Mouse (Mus musculus) limb, embryonic 14.5 days (tissue): Measurements from ENCODE around the gene Fmnl3. TPM values are rescaled to one million over a fixed set of nuclear protein-coding genes. Genes with fewer than 3 reads are reported as not detected.

Experiments
- ATAC-seq: fragments of 200-750 bp; cut with Nextera tagmentation; 2 replicates; pipeline ENCODE4 v1.8.0; 2017; ENCODE audit warnings: low read depth, moderate number of reproducible peaks, moderate TSS enrichment; ENCODE audit not compliant: low FRiP score
- DNase-seq: peaks from one replicate; pipeline ENCODE4 v3.0.0-alpha.2; 2015; ENCODE audit warnings: low spot score
- H3K27ac ChIP-seq: fragments of 300-500 bp; sonication (generic); replicated peaks from 2 replicates; pipeline ENCODE4 v1.5.1; 2014; ENCODE audit warnings: low read depth, mild to moderate bottlenecking, low read length, moderate library complexity, mixed read lengths
- H3K27me3 ChIP-seq: fragments of 300-500 bp; sonication (generic); 2 replicates; pipeline ENCODE4 v1.6.1; 2014; ENCODE audit warnings: low read length, mixed read lengths; ENCODE audit not compliant: control insufficient read depth, insufficient read depth
- H3K36me3 ChIP-seq: fragments of 300-500 bp; sonication (generic); 2 replicates; pipeline ENCODE4 v1.6.1; 2014; ENCODE audit warnings: mild to moderate bottlenecking, low read length, moderate library complexity, mixed read lengths; ENCODE audit not compliant: control insufficient read depth, insufficient read depth
- H3K4me1 ChIP-seq: fragments of 300-500 bp; sonication (generic); 2 replicates; pipeline ENCODE4 v1.6.1; 2014; ENCODE audit warnings: antibody characterized with exemption, low read length, mixed read lengths; ENCODE audit not compliant: control insufficient read depth, insufficient read depth
- H3K4me2 ChIP-seq: fragments of 300-500 bp; sonication (generic); replicated peaks from 2 replicates; pipeline ENCODE4 v1.6.1; 2014; ENCODE audit warnings: low read depth, mild to moderate bottlenecking, low read length, moderate library complexity; ENCODE audit not compliant: severe bottlenecking
- H3K4me3 ChIP-seq: fragments of 300-500 bp; sonication (generic); replicated peaks from 2 replicates; pipeline ENCODE4 v1.5.1; 2014; ENCODE audit warnings: low read length
- H3K9ac ChIP-seq: fragments of 300-500 bp; sonication (generic); 2 replicates; pipeline ENCODE4 v1.6.1; 2014; ENCODE audit warnings: mild to moderate bottlenecking, low read depth, low read length, moderate library complexity; ENCODE audit not compliant: severe bottlenecking
- H3K9me3 ChIP-seq: fragments of 300-500 bp; sonication (generic); 2 replicates; pipeline ENCODE4 v1.6.1; 2016; ENCODE audit warnings: low read length; ENCODE audit not compliant: control insufficient read depth
- POLR2A ChIP-seq: fragments of 200-500 bp; IDR thresholded peaks from 2 replicates; pipeline ENCODE4 v1.8.0; 2012; ENCODE audit warnings: inconsistent platforms, mild to moderate bottlenecking, moderate library complexity, borderline replicate concordance; ENCODE audit not compliant: insufficient read depth, insufficient read length; ENCODE audit errors: extremely low read depth
- WGBS: fragments of 180-500 bp; shearing (Covaris S2); extraction: QIAGEN DNeasy Blood & Tissue Kit; methylation state at CpG from one replicate; pipeline ENCODE4 v1.1.7; 2014; 5-methylcytosine and 5-hydroxymethylcytosine counted together
- polyA plus RNA-seq, 2 experiments: library from polyadenylated mRNA; depleted of rRNA in 1 of 2; stranded (reverse) in 1 of 2; unstranded in 1 of 2; fragments of >200 nt; fragmentation: Nextera tagmentation in 1 of 2; extraction: Ambion mirVana in 1 of 2; gene quantifications; 2 replicates each; pipeline versions ENCODE4 v1.2.1 to v1.2.3; 2012 to 2014

The Fmnl3 gene
- polyA plus RNA-seq, 2 experiments = 19.8 to 55.0 TPM

DNA sequence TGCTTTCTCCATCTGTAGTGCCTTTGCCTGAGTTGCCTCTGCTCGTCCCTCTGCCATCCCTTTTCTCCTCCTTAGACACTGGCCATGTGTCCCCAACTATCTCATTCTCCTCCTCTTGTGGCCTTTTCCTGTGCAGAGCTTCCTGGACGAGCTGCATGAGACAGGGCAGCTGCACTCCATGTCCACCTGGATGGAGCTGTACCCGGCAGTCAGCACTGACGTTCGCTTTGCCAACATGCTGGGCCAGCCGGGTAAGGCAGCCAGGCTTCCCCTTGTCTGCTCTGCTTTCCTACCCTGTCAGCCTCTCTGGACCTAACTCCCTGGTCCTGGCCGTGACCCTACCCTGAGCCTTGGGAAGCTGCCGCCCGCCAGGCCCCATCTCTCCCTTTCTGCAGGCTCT, 60.7 kb downstream of the Fmnl3 start:
- no peak for ATAC-seq
- Histone ChIP-seq H3K4me3 (no peak overlapping the region), H3K4me2 (no peak overlapping the region), H3K4me1 (no peaks in the 10 kb centered on the region), H3K9ac (no peak overlapping the region), H3K27me3 (no peaks in the 10 kb centered on the region), H3K27ac (no peak overlapping the region), H3K9me3 (no peaks in the 10 kb centered on the region), H3K36me3 (peaks cover 94% of the 10 kb centered on the region)
- no peak for DNase-seq
- WGBS = 91% methylated on average over 9 of the region's 9 CpGs
- TF ChIP-seq POLR2A = no peak

DNA sequence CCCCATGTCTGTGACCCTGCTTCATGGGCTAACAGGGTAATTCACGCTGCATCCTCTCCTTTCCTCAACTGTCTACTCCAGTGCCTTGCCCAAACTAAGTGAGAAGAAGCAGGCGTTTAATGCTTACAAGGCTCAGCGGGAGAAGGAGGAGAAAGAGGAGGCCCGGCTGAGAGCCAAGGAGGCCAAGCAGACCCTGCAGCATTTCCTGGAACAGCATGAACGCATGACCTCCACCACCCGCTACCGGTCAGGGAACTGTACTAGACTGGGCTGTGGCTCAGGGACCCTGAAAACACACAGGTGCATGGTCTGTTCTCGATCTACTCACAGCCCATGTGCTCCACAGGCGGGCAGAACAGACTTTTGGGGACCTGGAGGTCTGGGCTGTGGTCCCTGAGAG, 62.8 kb downstream of the Fmnl3 start:
- Histone ChIP-seq H3K4me1 (no peaks in the 10 kb centered on the region), H3K27ac (no peak overlapping the region), H3K9me3 (no peaks in the 10 kb centered on the region), H3K36me3 (peaks cover 87% of the 10 kb centered on the region), H3K4me2 (no peak overlapping the region), H3K4me3 (no peak overlapping the region), H3K27me3 (no peaks in the 10 kb centered on the region), H3K9ac (no peak overlapping the region)
- WGBS = 89% methylated on average over 9 of the region's 9 CpGs
- no peak for DNase-seq
- TF ChIP-seq POLR2A = no peak
- ATAC-seq = no peak

DNA sequence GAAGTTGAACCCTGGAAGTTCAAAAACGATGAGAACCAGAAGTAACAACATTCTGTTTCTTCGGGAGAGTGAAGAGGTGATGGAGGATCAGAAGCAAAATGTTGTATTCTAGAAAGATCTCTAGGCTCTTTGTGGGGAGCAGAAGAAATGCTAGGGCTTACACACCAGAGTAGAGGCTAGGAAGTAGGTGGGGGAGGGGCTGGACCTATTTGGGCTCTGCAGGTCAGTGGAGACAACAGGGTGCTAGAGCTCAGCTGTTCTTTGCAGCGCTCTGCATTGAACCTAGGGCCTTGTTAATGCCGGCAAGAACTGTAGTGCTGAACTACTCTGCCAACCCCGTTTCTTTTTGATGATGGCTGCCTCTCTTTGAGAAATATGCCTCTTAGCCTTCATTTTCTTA, 74.1 kb downstream of the Fmnl3 start:
- peak overlapping the region; percentile 78; the same call in 1 of the 2 replicates for H3K9ac ChIP-seq
- no peaks in the 10 kb centered on the region for H3K36me3 ChIP-seq
- H3K4me3 ChIP-seq = peak overlapping the region; percentile 71
- WGBS = 35% methylated on average over 5 of the region's 5 CpGs
- H3K9me3 ChIP-seq = no peaks in the 10 kb centered on the region
- DNase-seq (no peak), ATAC-seq (no peak)
- peak overlapping the region; percentile 72 for H3K4me2 ChIP-seq
- H3K27me3 ChIP-seq = no peaks in the 10 kb centered on the region
- peaks cover 11% of the 10 kb centered on the region; the same call in 1 of the 2 replicates for H3K4me1 ChIP-seq
- H3K27ac ChIP-seq = no peak overlapping the region
- TF ChIP-seq POLR2A = no peak

DNA sequence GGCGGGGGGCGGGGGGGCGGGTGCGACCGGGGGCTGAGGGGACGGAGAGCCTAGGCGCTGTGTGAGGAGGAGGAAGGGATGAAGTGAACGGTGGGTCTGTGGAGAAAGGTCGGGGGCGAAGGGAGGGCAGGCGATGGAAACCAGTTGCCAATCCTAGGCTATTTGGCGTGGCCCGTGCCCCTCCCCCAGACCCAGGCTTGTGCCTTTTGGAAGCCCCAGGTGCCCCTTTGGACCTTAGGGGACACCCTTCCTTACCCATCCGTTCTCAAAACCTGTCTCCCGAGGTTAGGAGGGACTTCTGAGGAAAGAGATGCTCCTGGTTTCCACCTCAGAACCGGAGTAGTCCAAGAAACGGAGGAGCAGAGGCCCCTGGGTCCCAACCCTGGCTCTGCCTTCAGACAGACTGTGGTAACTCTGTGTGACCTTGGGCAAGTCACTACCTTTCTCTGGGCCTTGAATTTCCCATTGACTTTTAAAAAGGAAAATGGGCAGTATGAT, 74.7 kb downstream of the Fmnl3 start, which contains the start of gene Fam186b:
Fam186b (minus strand) TSS at position 405 of the 498 bp plus-strand sequence.
- Histone ChIP-seq H3K4me2 (peak within 1 kb of the TSS; percentile 72), H3K9ac (peak within 1 kb of the TSS; percentile 78)
- TF ChIP-seq POLR2A = no peak

DNA sequence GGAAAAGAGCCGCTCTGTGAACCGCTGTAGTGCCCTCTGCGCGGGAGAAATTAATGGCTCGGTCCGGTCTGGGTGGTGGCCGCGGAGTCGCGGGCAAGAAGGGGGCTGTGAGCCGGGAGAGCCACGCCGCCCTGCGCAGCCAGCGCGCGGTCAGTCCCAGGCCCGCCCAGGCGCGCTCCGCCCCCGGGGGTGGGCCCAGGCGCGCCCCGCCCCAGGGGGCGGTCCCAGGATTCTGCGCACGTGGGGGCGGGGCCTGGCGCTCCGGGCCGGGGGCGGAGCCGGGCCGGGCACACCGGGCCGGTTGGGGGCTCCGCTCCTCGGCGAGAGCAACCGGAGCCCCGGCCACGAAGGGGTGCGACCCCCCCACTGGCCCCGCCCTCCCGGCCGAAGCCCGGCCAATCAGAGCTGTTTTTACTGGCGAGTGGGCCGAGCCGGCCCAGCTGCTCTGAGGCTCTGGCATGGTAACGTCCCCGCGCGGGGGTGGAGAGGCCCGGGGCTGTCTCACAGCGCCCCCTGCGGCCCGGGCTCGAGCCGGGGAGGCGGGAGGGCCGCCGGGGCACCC, 75.4 kb downstream of the Fmnl3 start, which contains the start of gene Prpf40b:
Prpf40b (plus strand) TSS at position 275 of the 562 bp plus-strand sequence.
- under 1% methylated on average over 18 of the region's 64 CpGs for WGBS
- Histone ChIP-seq H3K27me3 (no peaks in the 10 kb centered on the region), H3K9me3 (no peaks in the 10 kb centered on the region), H3K4me3 (peak within 1 kb of the TSS; percentile 71), H3K4me2 (peak within 1 kb of the TSS; percentile 72), H3K27ac (peak within 1 kb of the TSS; percentile 88), H3K36me3 (no peaks in the 10 kb centered on the region), H3K4me1 (peaks cover 11% of the 10 kb centered on the region; the same call in 1 of the 2 replicates), H3K9ac (peak within 1 kb of the TSS; percentile 78)
- DNase-seq = peak; percentile 87
- 0 out of 2 replicates have a peak, but pooled peaks have one; percentile 67 for TF ChIP-seq POLR2A
- ATAC-seq = peak; percentile 93

More for the DNA sequence above, 74.7 kb downstream of the Fmnl3 start, which contains the start of gene Fam186b:
- DNase-seq (no peak), ATAC-seq (no peak)
- no peaks in the 10 kb centered on the region for H3K27me3 ChIP-seq
- peak within 1 kb of the TSS; percentile 71 for H3K4me3 ChIP-seq
- H3K4me1 ChIP-seq = peaks cover 11% of the 10 kb centered on the region; the same call in 1 of the 2 replicates
- H3K27ac ChIP-seq = peak within 1 kb of the TSS; percentile 88
- whole genome bisulfite sequencing = under 1% methylated on average over 15 of the region's 17 CpGs
- no peaks in the 10 kb centered on the region for H3K9me3 ChIP-seq
- no peaks in the 10 kb centered on the region for H3K36me3 ChIP-seq
